Comparison of ENCODE assay signal across 10 mouse cellular contexts in the genomic region with DNA sequence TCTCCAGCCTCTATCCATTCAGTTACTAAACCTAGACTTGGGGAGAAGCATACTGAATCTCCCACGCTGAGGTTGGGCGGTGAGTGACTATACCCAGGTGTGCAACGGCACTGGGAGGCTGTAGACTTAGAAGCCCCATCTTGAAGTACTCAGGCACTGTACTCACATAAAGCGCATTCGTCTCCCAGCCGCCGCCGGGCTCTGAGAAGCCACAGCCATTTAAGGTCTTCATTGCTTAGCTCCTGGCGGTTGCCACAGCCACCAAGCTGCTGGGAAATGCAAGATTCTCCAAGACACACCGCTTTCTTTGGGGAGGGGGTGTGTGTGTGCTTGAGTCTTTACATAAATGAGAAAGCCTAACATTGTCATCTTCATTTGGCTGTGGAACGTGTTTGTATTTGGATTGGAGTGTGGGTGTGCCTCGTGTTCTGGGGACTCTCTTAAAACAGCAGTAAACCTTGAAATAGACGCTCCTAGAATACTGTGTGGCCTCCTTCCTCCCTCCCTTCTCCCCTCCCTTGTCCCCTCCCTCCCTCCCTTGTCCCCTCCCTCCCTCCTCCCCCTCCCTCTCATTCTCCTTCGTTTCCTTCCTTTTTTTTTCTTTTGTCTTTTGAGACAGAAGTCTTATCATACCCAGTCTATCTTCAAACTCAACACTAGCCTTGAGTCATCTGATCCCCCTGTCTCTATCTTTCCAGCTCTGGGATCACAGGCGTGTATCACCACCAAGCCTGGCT.
DNase-seq lines count a peak whose midpoint lies in the region; ATAC-seq and TF ChIP-seq lines count a peak whose summit lies in the region.
"Had no signal": no experiment of that assay in that cellular context is flagged by ENCODE, and none has a peak within 500 bp of the region (broad histone marks: within the 10 kb centered on the region; RNA-seq: fewer than 3 reads in every experiment).

No protein-coding gene starts in this region.

- H3K36me3 ChIP-seq in kidney, postnatal 0 days (ENCODE audit: insufficient read depth, low read length) = no peaks in the 10 kb centered on the region
- no peaks in the 10 kb centered on the region for H3K36me3 ChIP-seq in intestine, embryonic 15.5 days
- H3K36me3 ChIP-seq: limb, embryonic 15.5 days had no signal

- H3K27ac ChIP-seq in kidney, postnatal 0 days = no peak overlapping the region
- no peak overlapping the region for H3K27ac ChIP-seq in intestine, embryonic 15.5 days
- H3K27ac ChIP-seq in olfactory bulb, adult 2 months (ENCODE audit: insufficient read depth, low read depth, low read length) = peak overlapping the region; percentile 89

- DNase-seq in kidney, postnatal 0 days (ENCODE audit: low spot score) = peak; percentile 70
- no peak for DNase-seq in kidney, postnatal 14 days
- DNase-seq in ZHBTc4 (ENCODE audit: low read depth, low spot score) = peak; percentile 26
- no peak for DNase-seq in B cell, adult 2 months
- DNase-seq in kidney, postnatal 36 days = no peak
- no peak for DNase-seq in adrenal gland, postnatal 36 days
- DNase-seq: gastrocnemius, postnatal 36 days had no signal

- H3K9me3 ChIP-seq in kidney, postnatal 0 days (replicated peaks; ENCODE audit: low read length) = no peaks in the 10 kb centered on the region
- H3K9me3 ChIP-seq in intestine, embryonic 15.5 days = no peaks in the 10 kb centered on the region
- H3K9me3 ChIP-seq: limb, embryonic 15.5 days had no signal

- no peak for TF ChIP-seq CTCF in kidney, postnatal 0 days (IDR thresholded peaks at IDR 0.05; ENCODE audit: low read depth)
- TF ChIP-seq CTCF in olfactory bulb, adult 2 months (IDR thresholded peaks at IDR 0.05; ENCODE audit: insufficient read depth, low read depth, low read length) = no peak

- WGBS in kidney, postnatal 0 days = 35% methylated on average over 15 of the region's 15 CpGs
- WGBS in intestine, embryonic 15.5 days = 45% methylated on average over 15 of the region's 15 CpGs
- 41% methylated on average over 15 of the region's 15 CpGs for whole genome bisulfite sequencing in olfactory bulb, adult 2 months

- H3K9ac ChIP-seq in kidney, postnatal 0 days (ENCODE audit: low read depth, low read length) = no peak overlapping the region
- no peak overlapping the region for H3K9ac ChIP-seq in intestine, embryonic 15.5 days
- H3K9ac ChIP-seq: limb, embryonic 15.5 days had no signal

- H3K27me3 ChIP-seq in kidney, postnatal 0 days (ENCODE audit: insufficient read depth, low read length) = no peaks in the 10 kb centered on the region
- H3K27me3 ChIP-seq in intestine, embryonic 15.5 days (replicated peaks) = no peaks in the 10 kb centered on the region
- H3K27me3 ChIP-seq: limb, embryonic 15.5 days had no signal

- ATAC-seq in kidney, postnatal 0 days (replicated peaks; ENCODE audit: low FRiP score, low read depth) = no peak
- ATAC-seq in intestine, embryonic 15.5 days = peak; percentile 62

- peaks cover 19% of the 10 kb centered on the region for H3K4me1 ChIP-seq in kidney, postnatal 0 days (replicated peaks; ENCODE audit: insufficient read depth, low read length)
- peaks cover 14% of the 10 kb centered on the region; the same call in 1 of the 2 replicates for H3K4me1 ChIP-seq in intestine, embryonic 15.5 days (replicated peaks)
- H3K4me1 ChIP-seq in olfactory bulb, adult 2 months (ENCODE audit: control insufficient read depth, insufficient read depth, low read length) = peaks cover 44% of the 10 kb centered on the region

- H3K4me2 ChIP-seq in kidney, postnatal 0 days (ENCODE audit: low read length) = no peak overlapping the region
- peak overlapping the region; percentile 17; the same call in 1 of the 2 replicates for H3K4me2 ChIP-seq in intestine, embryonic 15.5 days (replicated peaks)
- H3K4me2 ChIP-seq: limb, embryonic 15.5 days had no signal

- H3K4me3 ChIP-seq in kidney, postnatal 0 days (replicated peaks; ENCODE audit: low read depth, low read length) = no peak overlapping the region
- no peak overlapping the region for H3K4me3 ChIP-seq in intestine, embryonic 15.5 days (replicated peaks)
- no peak overlapping the region for H3K4me3 ChIP-seq in olfactory bulb, adult 2 months (ENCODE audit: insufficient read depth, low read depth, low read length)
- H3K4me3 ChIP-seq: limb, embryonic 15.5 days had no signal

- no peak for TF ChIP-seq POLR2A in olfactory bulb, adult 2 months (IDR thresholded peaks at IDR 0.05; ENCODE audit: insufficient read depth, low read depth, low read length)

Comparison
In these comparisons a context has a peak if more than half of its experiments do, and no peak if none do; other contexts are left out.
1. DNase-seq: peak in kidney, postnatal 0 days (single experiment) and ZHBTc4 (single experiment); none in kidney, postnatal 14 days (single experiment), B cell, adult 2 months (0 of 2), kidney, postnatal 36 days (0 of 2) and adrenal gland, postnatal 36 days (0 of 2).